Mouse (Mus musculus): ENCODE measurements around the gene Rnaseh2c.

Rnaseh2c gene

DNA sequence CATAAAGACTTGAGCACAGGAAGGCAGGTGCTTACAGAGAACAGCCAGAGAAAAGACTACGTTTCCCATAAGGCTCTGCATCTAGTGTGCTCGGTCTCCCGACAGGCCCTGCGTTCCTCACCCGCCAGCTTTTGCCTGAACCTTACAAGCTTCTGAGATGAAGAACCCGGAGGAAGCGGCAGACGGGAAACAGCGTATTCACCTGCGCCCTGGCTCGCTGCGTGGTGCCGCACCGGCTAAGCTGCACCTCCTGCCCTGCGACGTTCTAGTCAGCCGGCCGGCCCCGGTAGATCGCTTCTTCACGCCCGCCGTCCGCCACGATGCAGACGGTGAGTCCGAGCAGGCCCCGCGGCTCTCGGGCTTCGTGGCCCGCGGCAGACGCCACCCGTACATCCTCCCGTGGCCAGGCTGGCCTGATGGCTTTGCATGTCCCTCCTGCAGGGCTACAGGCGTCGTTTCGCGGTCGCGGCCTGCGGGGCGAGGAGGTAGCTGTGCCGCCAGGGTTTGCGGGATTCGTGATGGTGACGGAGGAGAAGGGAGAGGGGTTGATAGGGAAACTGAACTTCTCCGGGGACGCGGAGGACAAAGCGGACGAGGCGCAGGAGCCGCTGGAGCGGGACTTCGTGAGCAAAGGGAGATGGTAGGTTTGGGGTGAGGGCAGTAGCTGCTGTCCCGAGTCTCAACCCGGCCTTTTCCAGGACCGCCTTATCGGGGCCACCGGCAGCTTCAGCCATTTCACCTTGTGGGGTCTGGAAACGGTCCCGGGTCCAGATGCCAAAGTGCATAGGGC lies at the start of gene Rnaseh2c:
Rnaseh2c (plus strand) TSS at position 122 of the 790 bp plus-strand sequence.
- DNase-seq (ENCODE audit: low spot score): peak; percentile 65

DNA sequence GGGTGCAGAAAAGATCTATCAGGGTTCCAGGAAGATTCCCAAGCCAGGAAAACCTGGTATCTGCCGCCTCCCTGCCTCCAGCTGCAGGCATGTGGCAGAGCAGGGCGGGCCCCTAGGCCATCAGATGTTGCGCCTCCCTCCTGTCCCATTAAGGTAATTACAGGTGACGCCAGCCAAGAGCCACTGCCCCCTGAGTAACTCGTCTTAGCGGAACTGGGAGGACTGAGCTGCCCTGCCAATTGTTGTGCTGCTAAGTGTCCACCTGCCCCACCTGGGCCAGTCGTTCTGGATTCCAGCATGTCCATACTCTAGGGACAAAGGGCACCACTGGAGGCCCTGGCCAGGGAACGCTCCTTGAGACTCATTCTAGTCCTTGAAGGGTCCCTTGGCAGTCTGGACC lies 47.9 kb upstream of the Rnaseh2c start:
- no peak for DNase-seq (ENCODE audit: low spot score)

DNA sequence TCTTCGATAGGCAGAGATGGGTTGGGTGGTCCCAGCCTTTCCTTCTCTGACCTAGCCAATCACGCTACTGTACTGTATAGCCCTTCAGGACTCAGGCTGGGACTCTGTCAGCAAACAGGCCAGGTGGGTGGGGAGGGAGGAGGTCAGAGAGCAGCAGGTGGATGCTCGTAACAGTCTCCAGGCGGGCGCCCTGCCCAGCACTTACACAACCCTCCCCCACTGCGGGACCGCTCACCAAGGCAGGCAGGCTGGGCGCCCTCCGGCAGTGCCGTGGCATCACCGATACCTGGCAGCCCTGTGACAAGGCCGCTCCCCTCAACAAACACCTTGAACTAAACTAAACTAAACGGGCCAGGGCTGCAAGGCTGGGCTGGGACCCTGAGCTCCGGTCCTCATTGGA lies 47.5 kb upstream of the Rnaseh2c start:
- DNase-seq (ENCODE audit: low spot score): no peak

DNA sequence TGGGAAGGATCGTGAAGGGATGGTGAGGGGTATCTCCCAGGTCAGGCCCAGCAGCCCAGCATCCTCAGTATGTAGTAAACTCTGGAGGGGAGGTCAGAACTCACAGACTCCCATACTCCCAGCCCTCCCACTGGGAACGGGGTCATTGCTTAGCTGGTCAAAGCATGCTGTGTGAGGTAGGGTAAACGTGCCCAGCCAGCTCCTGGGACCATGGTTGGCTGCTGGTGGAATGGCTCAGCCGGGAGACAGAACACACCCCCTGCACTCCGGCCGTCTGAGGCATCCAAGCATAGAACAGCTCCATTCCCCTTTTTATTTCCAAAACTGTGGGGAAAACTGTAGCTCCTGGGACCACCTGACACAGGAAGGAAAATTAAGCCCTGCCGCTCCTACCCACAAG lies 43.5 kb upstream of the Rnaseh2c start:
- no peak for DNase-seq (ENCODE audit: low spot score)

DNA sequence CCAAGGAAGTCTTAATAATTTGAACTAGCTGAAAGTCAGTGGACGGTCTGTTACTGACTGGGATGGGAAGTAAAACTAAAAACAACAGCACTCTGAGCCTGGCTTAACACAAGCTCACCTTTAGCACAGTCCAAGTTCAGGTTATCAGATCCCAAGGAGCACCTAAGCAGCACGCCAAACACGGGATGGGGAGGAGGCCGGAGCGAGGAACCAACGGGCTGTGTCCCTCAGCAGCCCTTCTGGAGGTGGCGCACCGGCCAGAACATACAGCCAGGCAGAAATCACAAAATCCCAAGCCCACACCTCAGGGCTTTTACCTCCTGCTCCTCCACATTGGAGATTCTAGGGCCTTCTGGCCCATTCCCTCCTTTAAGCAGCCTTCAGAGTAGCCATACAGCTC lies 42.9 kb upstream of the Rnaseh2c start:
- no peak for DNase-seq (ENCODE audit: low spot score)

DNA sequence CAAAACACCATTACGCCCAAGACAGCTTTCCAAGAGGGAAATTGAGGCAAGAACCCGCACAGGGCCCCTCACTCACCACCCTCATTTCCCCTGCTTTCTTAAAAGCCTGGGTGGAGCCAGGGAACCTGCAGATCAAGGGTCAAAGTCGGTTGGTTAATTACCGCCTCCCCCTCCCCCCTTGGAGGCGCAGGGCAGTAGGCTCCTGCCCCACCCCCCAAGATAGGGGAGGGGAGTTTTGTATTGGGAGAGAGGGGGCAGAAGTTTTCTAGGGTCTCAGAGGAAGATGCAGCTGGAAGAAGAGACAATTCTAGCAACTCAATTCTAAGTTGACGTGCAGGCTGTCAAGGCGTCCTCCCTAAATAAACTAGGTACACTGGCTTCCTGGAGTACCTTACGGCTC lies 42.4 kb upstream of the Rnaseh2c start:
- DNase-seq (ENCODE audit: low spot score): no peak

DNA sequence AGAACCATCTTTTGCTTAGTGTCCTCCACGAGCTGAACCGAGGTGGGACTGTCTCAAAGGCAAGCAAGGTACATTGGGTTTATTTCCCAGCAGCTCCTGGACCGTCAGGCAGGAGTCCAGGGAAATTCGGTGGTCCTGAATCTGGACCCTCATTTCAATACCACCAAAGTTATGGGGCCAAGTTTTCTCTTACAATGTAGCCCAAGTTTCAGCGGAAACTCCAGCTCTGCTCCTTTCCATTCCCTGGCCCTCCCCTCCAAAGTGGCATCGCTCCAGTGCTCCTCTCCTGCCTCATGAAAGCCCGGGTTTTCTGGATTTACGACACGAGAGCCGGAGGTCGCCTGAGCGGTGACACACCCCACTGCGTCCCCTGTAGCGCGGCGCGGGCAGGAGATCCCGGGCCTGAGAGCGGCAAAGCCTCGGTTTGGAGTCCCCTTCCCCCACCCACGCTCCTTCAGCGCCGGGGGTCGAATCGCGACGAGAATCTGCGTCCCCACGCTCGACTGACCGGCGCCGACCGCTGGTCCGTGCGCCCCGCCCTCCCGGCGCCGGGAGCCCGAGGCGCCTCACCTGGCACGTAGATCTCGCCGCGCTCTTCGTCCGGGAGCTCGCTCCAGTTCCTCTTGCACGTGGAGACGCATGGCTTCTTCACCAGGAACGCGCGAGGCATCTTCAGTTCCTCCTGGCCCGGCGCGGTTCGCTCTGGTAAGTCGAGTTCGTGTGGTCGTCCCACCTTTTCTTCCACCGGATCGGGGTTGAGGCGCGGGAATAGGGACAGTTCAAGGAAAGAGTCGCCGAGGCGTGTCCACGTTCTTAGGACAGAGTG lies 41.8 kb upstream of the Rnaseh2c start:
- no peak for DNase-seq (ENCODE audit: low spot score)

DNA sequence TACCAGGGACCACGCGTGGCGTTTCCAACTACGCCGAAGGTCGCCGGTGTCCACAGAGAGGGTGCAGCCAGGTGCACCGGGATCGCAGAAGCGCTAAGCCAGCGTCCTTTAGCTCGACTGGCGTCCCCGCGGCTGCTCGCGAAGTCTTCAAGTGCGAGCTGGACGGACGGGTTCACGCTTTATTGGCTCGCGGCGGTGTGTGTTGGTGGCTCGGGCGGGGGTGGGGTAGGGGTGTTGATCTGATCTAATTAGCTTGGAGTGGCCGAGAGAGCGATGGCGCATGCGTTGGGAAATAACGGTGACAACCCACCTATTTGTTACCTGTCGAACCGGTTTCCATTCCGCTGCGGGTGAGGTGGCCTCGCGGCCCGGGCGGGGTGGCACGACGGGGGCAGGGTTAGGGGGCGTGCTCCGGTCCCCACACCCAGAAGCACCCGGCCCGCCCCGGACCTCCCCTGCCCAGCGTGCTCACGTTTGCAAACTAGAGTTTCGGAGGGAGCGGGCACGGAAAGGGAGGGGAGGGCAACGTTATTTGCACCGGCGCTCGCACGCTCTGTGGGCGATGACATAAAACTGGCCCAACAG lies 41.1 kb upstream of the Rnaseh2c start, which contains the start of gene Ovol1:
Ovol1 (minus strand) TSS at position 190 of the 585 bp plus-strand sequence.
- no peak for DNase-seq (ENCODE audit: low spot score)

DNA sequence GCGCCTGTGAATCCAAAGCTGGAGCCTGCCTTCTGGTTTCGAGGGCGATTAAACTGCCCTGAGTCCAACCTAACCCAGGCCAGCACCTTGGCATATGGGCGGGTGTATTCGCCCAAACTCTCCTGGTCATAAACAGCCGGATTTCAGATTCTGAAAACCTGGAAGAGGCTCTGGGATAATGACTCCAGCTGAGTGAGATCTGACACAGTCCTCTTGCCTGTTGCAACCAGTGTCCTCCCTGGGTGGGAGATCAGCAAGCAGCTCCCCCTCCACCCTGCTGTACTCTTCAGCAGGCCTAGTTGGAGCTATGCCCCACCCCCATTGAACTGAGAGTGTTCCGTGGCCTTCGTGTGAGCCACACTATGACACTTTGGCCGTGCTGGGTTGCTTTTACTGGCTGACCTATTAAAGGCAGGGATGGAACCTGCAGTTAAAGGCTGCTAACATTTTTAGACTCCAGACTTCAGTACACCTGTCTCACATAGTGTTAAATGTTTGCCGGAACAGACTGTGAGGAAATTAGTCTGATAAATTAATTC lies 40.4 kb upstream of the Rnaseh2c start:
- no peak for DNase-seq (ENCODE audit: low spot score)

DNA sequence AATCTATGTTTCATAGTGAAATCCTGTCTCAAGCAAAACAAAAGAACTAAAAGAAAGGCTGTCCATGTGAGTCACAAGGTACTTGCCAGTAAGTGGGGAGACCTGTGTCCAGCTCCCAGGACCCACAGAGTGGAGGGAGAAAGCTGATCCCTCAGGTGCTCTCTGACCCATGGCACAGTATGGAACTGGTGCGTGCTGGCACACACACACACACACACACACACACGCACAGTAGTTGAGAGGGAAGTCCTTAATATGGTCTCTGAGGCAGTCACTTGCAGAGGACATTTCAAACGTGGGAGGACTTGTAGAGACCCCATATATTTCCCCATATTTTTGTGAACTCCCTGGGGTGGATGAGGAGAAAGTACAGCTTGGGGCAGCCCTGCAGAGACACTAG lies 39.8 kb upstream of the Rnaseh2c start:
- no peak for DNase-seq (ENCODE audit: low spot score)

DNA sequence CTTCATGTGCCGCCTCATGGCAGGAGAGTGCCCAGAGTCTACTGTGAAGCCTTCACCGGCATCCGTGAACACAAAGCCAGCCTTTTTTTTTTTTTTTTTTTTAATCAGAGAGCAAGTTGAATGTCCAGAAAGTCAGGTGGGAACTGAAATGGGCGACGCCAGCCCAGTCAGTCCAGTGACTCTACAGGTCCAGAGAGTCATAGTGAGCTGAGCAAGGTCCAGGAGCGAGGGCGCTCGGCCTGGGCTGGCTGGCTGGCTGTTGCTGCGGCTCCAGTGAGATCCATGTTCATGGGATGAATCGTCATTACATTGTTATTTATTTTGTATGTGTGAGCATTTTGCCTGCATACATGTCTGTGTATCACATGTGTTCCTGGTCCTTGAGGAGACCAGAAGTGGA lies 38.9 kb upstream of the Rnaseh2c start:
- no peak for DNase-seq (ENCODE audit: low spot score)

DNA sequence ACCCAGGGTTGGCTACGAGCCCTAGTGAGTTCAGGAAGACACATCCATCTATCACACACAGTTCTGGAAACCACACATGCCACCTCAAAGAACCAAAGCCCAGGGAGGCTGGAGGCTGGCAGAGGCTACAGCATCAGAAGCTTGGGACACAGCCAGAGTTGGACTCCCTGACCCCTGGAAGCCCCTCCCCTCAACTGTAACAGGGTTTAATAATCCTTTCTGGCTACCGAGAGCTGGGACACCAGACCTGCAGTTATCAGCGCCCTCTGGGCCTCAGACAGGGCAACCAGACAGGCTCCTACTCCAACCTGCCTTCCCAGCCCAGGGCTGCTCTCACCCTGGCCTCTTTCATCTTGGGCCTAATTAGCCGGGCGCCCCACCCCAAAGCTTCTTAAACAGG lies 35.4 kb upstream of the Rnaseh2c start:
- DNase-seq (ENCODE audit: low spot score): no peak

DNA sequence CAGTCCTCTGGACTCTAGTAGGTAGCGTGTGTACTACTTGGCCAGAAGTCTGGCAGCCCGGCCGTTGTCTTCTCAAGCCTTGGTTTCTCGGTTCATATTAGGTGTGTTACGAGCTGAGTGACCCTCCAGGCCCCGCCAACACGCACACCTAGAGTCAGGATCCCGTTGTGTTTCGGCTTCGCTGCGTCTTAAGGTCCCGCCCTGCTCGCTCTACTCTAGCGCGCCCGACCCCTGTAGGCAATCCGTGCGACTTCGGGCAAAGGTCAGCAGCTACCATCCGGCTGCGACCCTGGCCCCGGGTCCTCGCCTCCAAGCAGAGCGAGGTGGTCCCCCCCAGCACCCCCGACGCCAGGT lies 34.5 kb upstream of the Rnaseh2c start:
- DNase-seq (ENCODE audit: low spot score): no peak

DNA sequence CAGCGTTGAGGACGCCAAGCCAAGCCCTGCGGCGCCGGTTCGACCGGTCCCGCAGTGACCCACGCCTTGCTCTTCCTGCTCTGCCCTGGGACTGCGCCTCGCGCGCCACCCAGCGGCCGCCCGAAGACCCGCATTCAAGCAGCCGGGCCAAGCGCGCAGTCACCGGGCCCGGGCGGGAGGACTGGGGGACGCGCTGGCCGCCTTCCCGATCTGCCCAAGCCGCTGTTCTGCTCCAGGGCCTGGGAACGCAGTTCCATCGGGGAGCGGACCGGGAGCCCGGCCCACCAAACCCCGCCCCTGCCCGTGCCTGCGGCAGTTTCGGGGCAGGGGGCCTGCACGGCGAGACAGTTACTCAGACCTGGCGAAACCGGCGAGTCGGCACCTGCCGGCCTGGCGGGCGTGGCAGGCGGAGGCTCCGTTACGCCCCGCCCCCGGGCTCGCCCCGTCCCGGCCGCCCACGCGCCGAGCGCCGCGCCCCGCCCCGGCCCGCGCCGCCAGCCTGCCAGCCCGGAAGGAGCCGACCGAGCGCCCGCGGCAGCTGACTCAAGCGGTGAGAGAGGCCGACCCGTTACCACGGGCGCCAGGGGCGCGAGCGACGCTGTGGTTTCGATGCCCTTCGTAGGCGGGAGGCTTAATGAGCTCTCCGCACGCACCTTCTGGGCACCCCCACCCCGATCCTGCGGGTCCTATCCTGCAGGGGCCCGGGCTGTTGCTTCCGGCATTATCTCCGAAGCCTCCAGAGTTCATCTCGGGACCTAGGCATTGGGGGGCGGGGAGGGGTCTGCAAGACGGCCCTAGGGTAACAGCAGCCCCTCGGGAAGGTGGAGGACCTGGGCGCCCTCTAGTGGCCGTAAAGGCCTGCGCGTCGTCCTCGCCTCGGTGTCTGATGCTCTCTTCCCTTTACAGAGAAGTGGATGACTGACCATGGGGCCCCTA lies 33.9 kb upstream of the Rnaseh2c start, which contains the start of gene Ap5b1:
Ap5b1 (plus strand) TSS at position 492 of the 936 bp plus-strand sequence.
- DNase-seq (ENCODE audit: low spot score): peak; percentile 92

DNA sequence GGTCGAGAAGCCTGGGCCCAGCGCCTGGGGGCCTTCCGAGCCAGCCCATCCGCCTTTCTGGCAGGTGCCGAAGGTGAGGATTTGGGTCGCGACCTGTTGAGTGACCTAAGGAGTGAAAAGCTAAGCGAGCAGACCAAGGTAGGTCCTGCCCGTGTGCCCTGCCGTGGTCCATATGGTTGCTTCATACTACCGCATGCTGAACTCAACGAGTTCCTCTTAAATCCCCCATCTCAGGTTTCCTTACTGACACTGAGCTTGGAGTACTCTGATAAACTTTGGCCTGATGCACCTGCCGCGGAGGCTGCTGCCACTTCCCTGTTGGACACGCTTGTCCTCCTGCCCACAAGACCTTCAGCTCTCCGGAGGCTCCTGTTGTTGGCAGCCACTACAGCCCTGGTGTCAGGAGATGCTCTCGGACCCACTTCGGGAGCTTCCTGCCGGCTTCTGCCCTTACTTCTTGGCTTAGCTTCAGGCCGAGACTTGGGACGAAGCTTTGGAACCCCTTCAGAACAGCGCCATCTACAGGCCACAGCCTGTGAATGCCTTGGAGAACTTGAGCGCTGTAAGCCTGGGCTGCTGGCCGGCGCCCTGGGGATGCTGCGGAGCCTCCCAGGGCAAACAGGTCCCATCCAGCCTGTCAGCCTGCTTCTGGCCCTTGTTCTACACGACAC lies 33.1 kb upstream of the Rnaseh2c start:
- peak; percentile 78 for DNase-seq (ENCODE audit: low spot score)

DNA sequence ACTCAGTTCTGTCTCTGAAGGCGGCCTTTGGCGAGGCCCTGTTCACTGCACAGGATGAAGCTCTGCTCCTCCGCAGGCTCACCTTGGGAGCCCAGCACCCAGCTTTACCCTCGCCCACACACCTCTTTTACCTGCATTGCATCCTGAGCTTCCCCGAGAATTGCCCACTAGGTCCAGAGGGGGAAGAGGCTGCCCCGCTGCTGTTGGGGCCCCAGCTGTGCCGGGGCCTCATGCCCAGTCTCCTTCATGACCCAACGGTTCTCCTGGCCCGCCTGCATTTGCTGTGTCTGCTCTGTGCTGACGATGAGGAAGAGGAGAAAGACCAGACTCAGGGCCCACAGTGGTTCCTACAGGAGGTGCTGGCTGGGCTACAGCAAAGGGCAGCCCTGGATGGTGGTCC lies 32.2 kb upstream of the Rnaseh2c start:
- DNase-seq (ENCODE audit: low spot score): no peak

DNA sequence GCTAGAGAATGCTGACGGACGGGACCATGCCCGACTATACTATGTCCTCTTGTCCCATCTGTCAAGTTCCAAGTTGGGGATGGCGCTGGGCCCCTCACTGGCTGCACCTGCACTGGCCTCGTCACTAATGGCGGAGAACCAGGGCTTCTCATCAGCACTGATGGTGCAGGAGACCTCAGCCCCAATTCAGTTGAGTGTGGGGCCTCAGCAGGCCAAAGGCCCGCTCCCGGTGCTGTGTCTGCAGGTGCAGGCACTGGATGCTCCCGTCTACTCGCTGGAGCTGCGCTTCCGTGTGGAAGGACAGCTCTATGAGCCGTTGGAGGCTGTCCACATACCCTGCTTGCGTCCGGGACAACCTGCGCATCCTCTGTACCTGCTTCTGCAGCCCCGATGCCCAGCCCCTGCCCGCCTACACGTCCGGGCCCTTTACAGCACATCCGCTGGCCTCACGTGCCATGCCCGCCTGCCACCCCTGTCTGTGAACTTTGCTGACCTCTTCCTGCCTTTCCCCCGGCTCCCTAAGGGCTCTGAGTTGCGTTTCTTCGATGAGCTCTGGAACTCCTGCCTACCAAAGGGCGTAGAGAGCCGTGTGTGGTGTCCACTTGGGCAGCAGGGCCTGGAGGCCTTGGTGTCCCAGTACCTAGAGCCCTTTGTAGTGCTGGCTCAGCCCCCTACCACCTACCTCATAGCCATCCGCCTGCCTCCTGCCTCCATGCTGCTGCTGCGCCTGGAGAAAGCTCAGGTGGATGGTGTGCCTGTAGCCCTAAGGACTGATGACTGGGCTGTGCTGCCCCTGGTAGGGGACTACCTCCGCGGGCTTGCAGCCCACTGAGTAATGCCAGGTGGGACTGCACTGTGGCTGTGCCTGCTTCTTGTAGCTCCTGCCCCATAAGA lies 31.1 kb upstream of the Rnaseh2c start:
- no peak for DNase-seq (ENCODE audit: low spot score)

DNA sequence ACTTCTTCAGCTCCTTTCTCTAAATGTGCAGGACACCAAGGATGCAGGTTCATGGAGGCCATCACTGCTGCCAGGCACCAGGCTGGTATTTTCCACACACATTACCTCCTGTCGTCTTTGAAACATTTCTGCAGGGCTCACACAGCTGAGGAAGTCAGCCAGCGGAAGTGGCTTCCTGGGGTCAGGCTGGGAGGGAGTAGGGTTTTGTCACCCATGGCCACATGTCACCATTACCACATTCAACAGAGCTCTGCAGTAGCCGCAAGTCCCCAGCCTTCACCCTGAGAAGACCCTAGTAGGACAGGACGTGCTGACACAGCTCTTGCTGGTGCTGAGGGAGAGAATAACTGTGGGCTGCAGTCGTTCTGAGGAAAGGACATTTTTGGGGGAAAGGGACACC lies 29.8 kb upstream of the Rnaseh2c start:
- DNase-seq (ENCODE audit: low spot score): no peak

DNA sequence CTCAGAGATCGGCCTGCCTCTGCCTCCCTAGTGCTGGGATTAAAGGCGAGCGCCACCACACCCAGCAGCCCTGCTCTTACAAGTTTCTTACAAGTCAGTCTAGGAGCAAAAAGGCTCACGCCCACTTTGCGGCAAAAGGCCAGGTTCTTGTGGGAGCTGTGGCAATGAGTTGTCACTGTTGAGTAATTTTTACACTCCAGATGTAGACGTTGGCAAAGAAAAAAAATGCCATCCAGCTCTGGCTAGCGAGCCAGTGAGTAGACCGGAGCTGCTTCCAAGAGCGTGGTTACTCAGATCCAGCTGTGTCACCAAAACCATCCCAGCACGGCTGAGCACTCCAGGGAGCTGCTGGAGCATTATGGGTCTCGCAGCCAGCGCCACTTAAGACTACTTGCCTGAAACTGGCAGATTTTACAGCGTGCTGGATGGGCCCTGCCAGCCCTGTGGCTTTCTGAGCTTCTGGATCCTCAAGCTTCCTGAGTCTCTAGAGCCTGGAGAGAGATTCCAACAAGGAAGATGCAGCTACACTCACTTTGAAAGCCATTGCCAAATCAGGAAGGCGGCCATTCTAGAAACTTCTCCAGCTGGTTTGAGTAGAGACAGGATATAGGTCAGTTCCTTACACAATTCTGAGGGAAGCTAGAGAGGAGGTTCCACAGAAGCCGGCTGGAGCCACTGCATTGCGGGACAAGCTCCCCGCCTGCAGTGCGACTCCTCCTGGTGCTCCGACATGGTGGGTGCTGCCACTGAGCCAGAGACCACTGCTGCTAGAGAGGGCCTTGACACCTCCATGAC lies 29.1 kb upstream of the Rnaseh2c start:
- DNase-seq (ENCODE audit: low spot score): no peak

Data from spleen, adult 12 weeks (tissue).